11 mouse cellular contexts compared by ENCODE assay signal in genomic region chr17:29407405-29407804, GRCm38 (mm10).
"Had no signal": no experiment of that assay in that cellular context is flagged by ENCODE, and none has a peak within 500 bp of the region (broad histone marks: within the 10 kb centered on the region; RNA-seq: fewer than 3 reads in every experiment).

No protein-coding gene starts in this region.

- H3K27ac ChIP-seq: hindbrain, postnatal 0 days; limb, embryonic 12.5 days; midbrain, embryonic 13.5 days; stomach, embryonic 15.5 days had no signal

- H3K9me3 ChIP-seq: limb, embryonic 12.5 days; midbrain, embryonic 13.5 days; stomach, embryonic 15.5 days had no signal

- H3K27me3 ChIP-seq: limb, embryonic 12.5 days; midbrain, embryonic 13.5 days; stomach, embryonic 15.5 days had no signal

- H3K4me3 ChIP-seq: limb, embryonic 12.5 days; midbrain, embryonic 13.5 days; stomach, embryonic 15.5 days had no signal

- DNase-seq: kidney, postnatal 14 days; layer of hippocampus, adult 9-11 months; layer of hippocampus, postnatal 36 days; lung, adult 18-20 months; right cerebral cortex, postnatal 14 days; thymus, postnatal 36 days had no signal

- H3K4me1 ChIP-seq: midbrain, embryonic 13.5 days; stomach, embryonic 15.5 days had no signal

- ATAC-seq: hindbrain, postnatal 0 days; intestine, embryonic 16.5 days; midbrain, embryonic 13.5 days had no signal

- H3K36me3 ChIP-seq: limb, embryonic 12.5 days; midbrain, embryonic 13.5 days; stomach, embryonic 15.5 days had no signal

- H3K4me2 ChIP-seq: limb, embryonic 12.5 days; midbrain, embryonic 13.5 days; stomach, embryonic 15.5 days had no signal

- H3K9ac ChIP-seq: limb, embryonic 12.5 days; midbrain, embryonic 13.5 days; stomach, embryonic 15.5 days had no signal
